8 mouse cellular contexts compared by ENCODE assay signal in genomic region chr19:33391651-33392382, GRCm38 (mm10). TPM values are rescaled to one million over a fixed set of nuclear protein-coding genes. Genes with fewer than 3 reads are reported as not detected.
A peak's percentile ranks its signal among the peaks of the same experiment; 100 is the strongest.
DNase-seq lines count a peak whose midpoint lies in the region; ATAC-seq lines count a peak whose summit lies in the region.

Gene Rnls (minus strand): TSS chr19:33392295.

- H3K27me3 ChIP-seq in embryonic facial prominence, embryonic 11.5 days (ENCODE audit: control insufficient read depth, insufficient read depth, low read length): no peaks in the 10 kb centered on the region
- H3K27me3 ChIP-seq in intestine, embryonic 16.5 days (replicated peaks; ENCODE audit: control insufficient read depth, insufficient read depth, low read length): no peaks in the 10 kb centered on the region

- no peaks in the 10 kb centered on the region for H3K36me3 ChIP-seq in embryonic facial prominence, embryonic 11.5 days (replicated peaks; ENCODE audit: control insufficient read depth, insufficient read depth, low read depth, low read length)
- no peaks in the 10 kb centered on the region for H3K36me3 ChIP-seq in intestine, embryonic 16.5 days (ENCODE audit: control insufficient read depth, insufficient read depth, low read length)

- peak within 1 kb of the TSS; percentile 83 for H3K4me2 ChIP-seq in embryonic facial prominence, embryonic 11.5 days (ENCODE audit: low read depth, low read length)
- peak within 1 kb of the TSS; percentile 71 for H3K4me2 ChIP-seq in intestine, embryonic 16.5 days (ENCODE audit: low read depth, low read length)

- peak within 1 kb of the TSS; percentile 55 for H3K4me3 ChIP-seq in embryonic facial prominence, embryonic 11.5 days (ENCODE audit: low read depth, low read length)
- peak within 1 kb of the TSS; percentile 71 for H3K4me3 ChIP-seq in intestine, embryonic 16.5 days (ENCODE audit: low read length)

- H3K9me3 ChIP-seq in embryonic facial prominence, embryonic 11.5 days (replicated peaks; ENCODE audit: control insufficient read depth, low read length): no peaks in the 10 kb centered on the region
- no peaks in the 10 kb centered on the region for H3K9me3 ChIP-seq in intestine, embryonic 16.5 days (ENCODE audit: control insufficient read depth, low read length)

- 2% methylated on average over 48 of the region's 48 CpGs for WGBS in embryonic facial prominence, embryonic 11.5 days
- under 1% methylated on average over 48 of the region's 48 CpGs for WGBS in intestine, embryonic 16.5 days

- peak within 1 kb of the TSS; percentile 90 for H3K9ac ChIP-seq in embryonic facial prominence, embryonic 11.5 days (replicated peaks; ENCODE audit: low read length)
- H3K9ac ChIP-seq in intestine, embryonic 16.5 days (ENCODE audit: low read depth, low read length): peak within 1 kb of the TSS; percentile 90

- H3K27ac ChIP-seq in embryonic facial prominence, embryonic 11.5 days (replicated peaks; ENCODE audit: low read depth, low read length): peak within 1 kb of the TSS; percentile 70
- H3K27ac ChIP-seq in intestine, embryonic 16.5 days (ENCODE audit: low read length): peak within 1 kb of the TSS; percentile 87

- DNase-seq in adrenal gland, postnatal 25 days: peak; percentile 84
- DNase-seq in embryonic facial prominence, embryonic 11.5 days (ENCODE audit: low spot score): peak; percentile 87
- peak; percentile 17 for DNase-seq in gonadal fat pad, adult 2 months (ENCODE audit: low read depth)
- peak; percentile 78 to 88 for DNase-seq in left cerebral cortex, postnatal 25 days (ENCODE audit: low spot score in 2 of 2)
- peak; percentile 84 for DNase-seq in mesoderm, embryonic 11.5 days (ENCODE audit: low read depth, low spot score)
- DNase-seq in right cerebral cortex, postnatal 25 days: peak; percentile 83
- DNase-seq in urinary bladder, postnatal 36 days (ENCODE audit: low spot score in 2 of 2): peak; percentile 67 to 87

- intact Hi-C loops in left cerebral cortex, postnatal 25 days (cut with DNase I): no loop called here

- ATAC-seq in embryonic facial prominence, embryonic 11.5 days (replicated peaks; ENCODE audit: insufficient number of reproducible peaks, low FRiP score, low TSS enrichment, low read depth): peak; percentile 99
- ATAC-seq in intestine, embryonic 16.5 days: peak; percentile 99

- H3K4me1 ChIP-seq in embryonic facial prominence, embryonic 11.5 days (ENCODE audit: control insufficient read depth, insufficient read depth, low read length): no peaks in the 10 kb centered on the region
- H3K4me1 ChIP-seq in intestine, embryonic 16.5 days (ENCODE audit: control insufficient read depth, insufficient read depth, low read length): no peaks in the 10 kb centered on the region

RNA-seq across cellular contexts. Expression of gene Rnls, which starts in this region (rescaled TPM):
- total RNA-seq in adrenal gland, postnatal 25 days (2021): 4.3 and 5.0 TPM in 2 replicates
- polyA plus RNA-seq in embryonic facial prominence, embryonic 11.5 days (2014; fragmentation: Nextera tagmentation; extraction: Ambion mirVana): 4.7 and 6.0 TPM in 2 replicates
- 2.1 and 2.7 TPM in 2 replicates for polyA plus RNA-seq in gonadal fat pad, adult 2 months (2012; rRNA removed)
- 7.7 and 8.4 TPM in 2 replicates for polyA plus RNA-seq in intestine, embryonic 16.5 days (2015; fragmentation: Nextera tagmentation; extraction: Ambion mirVana)
- total RNA-seq in left cerebral cortex, postnatal 25 days (2021): 1 to 10 TPM in 1 of 2 experiments, under 1 TPM in 1; 0.69 to 1.3 TPM

Comparison
In these comparisons a context has a peak if more than half of its experiments do, and no peak if none do; other contexts are left out.
1. Peak in every context shown above with its lines: DNase-seq, ATAC-seq, H3K4me3 ChIP-seq and H3K27ac ChIP-seq.
2. DNase-seq: peak in every context shown above with its lines; median percentile 87 in embryonic facial prominence, embryonic 11.5 days; 84 in adrenal gland, postnatal 25 days; 84 in mesoderm, embryonic 11.5 days; 83 in left cerebral cortex, postnatal 25 days; 83 in right cerebral cortex, postnatal 25 days; 77 in urinary bladder, postnatal 36 days; 17 in gonadal fat pad, adult 2 months.